Mouse (Mus musculus): Measurements from ENCODE around the gene Lgals3. TPM values are rescaled to one million over a fixed set of nuclear protein-coding genes. Genes with fewer than 3 reads are reported as not detected.

Gene Lgals3
- polyA plus RNA-seq, 1 experiment = 2.5 TPM

GRCm38 (mm10) chr14:47371689-47372088 lies 4.1 kb downstream of the Lgals3 start:
- DNase-seq (ENCODE audit: low read depth) = no peak
- TF ChIP-seq CTCF (IDR thresholded peaks at IDR 0.05; ENCODE audit: borderline replicate concordance, extremely low read depth, insufficient read depth, insufficient read length) (no peak), POLR2A (IDR thresholded peaks at IDR 0.05; ENCODE audit: borderline replicate concordance, extremely low read depth, insufficient read depth, insufficient read length, poor library complexity, severe bottlenecking) (no peak)

- no peak for DNase-seq (ENCODE audit: low read depth)
These were observed 6.5 kb downstream of the Lgals3 start for GRCm38 (mm10) chr14:47373728-47374678.

GRCm38 (mm10) chr14:47376526-47376925 lies 9.0 kb downstream of the Lgals3 start:
- DNase-seq (ENCODE audit: low read depth) = no peak
- TF ChIP-seq POLR2A (IDR thresholded peaks at IDR 0.05; ENCODE audit: borderline replicate concordance, extremely low read depth, insufficient read depth, insufficient read length, poor library complexity, severe bottlenecking) (no peak), CTCF (IDR thresholded peaks at IDR 0.05; ENCODE audit: borderline replicate concordance, extremely low read depth, insufficient read depth, insufficient read length) (no peak)

More at GRCm38 (mm10) chr14:47373728-47374678, 6.5 kb downstream of the Lgals3 start:
- TF ChIP-seq POLR2A (IDR thresholded peaks at IDR 0.05; ENCODE audit: borderline replicate concordance, extremely low read depth, insufficient read depth, insufficient read length, poor library complexity, severe bottlenecking) (no peak), CTCF (IDR thresholded peaks at IDR 0.05; ENCODE audit: borderline replicate concordance, extremely low read depth, insufficient read depth, insufficient read length) (no peak)

DNA sequence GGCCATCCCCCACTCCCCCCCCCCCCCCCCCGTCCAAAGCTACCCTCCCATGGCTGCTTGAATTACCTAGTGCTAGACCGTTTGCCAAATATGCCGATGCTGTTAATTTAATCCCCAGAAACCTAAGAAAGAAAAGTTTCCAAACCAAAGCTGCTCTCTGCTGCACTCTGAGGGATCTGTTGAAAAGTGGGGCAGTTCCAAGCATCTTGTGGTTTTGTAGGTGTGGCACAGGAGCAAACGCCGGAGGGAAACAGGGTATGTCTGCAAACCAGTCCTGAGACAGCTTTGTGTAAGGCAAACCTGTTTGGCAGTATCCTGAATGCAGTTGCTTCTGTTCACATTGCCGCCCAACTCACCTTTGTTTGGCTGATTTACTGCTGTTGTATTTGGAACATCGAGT lies 10.8 kb downstream of the Lgals3 start:
- DNase-seq (ENCODE audit: low read depth) = no peak
- TF ChIP-seq CTCF (IDR thresholded peaks at IDR 0.05; ENCODE audit: borderline replicate concordance, extremely low read depth, insufficient read depth, insufficient read length) (no peak), POLR2A (IDR thresholded peaks at IDR 0.05; ENCODE audit: borderline replicate concordance, extremely low read depth, insufficient read depth, insufficient read length, poor library complexity, severe bottlenecking) (no peak)

DNA sequence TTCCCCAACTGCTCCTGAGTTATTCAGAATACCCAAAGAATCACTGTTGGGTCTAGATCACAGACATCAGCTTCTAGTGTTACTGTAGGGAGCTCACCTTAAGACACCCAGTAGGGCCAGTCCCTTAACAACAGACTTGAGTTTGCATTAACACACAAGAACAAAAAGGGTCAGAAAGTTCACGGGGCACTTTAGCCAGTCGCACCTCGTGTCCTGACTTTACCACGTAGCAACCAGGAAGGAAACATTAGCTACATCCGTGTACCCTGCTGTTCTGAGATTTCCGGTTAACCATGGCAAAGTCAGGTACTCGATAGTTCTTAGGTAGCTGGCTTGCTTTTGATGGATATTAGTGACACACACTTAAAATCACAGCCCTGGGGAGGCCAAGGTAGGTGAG lies 16.4 kb downstream of the Lgals3 start:
- no peak for TF ChIP-seq CTCF (IDR thresholded peaks at IDR 0.05; ENCODE audit: borderline replicate concordance, extremely low read depth, insufficient read depth, insufficient read length)
- TF ChIP-seq POLR2A (IDR thresholded peaks at IDR 0.05; ENCODE audit: borderline replicate concordance, extremely low read depth, insufficient read depth, insufficient read length, poor library complexity, severe bottlenecking) = no peak

DNA sequence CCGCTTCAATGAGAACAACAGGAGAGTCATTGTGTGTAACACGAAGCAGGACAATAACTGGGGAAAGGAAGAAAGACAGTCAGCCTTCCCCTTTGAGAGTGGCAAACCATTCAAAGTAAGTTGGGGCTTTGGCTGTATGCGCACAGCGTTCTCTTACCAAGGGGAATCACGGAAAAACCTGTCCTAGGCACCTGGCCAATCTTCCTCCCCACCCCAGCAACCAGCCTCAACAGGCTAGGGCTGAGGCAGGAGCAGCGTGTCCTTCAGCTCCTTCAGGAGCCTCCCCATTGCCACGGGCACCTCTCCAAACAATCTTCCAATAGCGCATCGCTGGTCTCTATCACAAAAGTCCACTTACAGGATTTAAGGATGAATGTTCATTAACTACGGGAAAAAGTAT lies 17.1 kb downstream of the Lgals3 start:
- no peak for DNase-seq (ENCODE audit: low read depth)
- no peak for TF ChIP-seq POLR2A (IDR thresholded peaks at IDR 0.05; ENCODE audit: borderline replicate concordance, extremely low read depth, insufficient read depth, insufficient read length, poor library complexity, severe bottlenecking)
- TF ChIP-seq CTCF (IDR thresholded peaks at IDR 0.05; ENCODE audit: borderline replicate concordance, extremely low read depth, insufficient read depth, insufficient read length) = no peak

More for the DNA sequence above, 16.4 kb downstream of the Lgals3 start:
- DNase-seq (ENCODE audit: low read depth) = no peak

DNA sequence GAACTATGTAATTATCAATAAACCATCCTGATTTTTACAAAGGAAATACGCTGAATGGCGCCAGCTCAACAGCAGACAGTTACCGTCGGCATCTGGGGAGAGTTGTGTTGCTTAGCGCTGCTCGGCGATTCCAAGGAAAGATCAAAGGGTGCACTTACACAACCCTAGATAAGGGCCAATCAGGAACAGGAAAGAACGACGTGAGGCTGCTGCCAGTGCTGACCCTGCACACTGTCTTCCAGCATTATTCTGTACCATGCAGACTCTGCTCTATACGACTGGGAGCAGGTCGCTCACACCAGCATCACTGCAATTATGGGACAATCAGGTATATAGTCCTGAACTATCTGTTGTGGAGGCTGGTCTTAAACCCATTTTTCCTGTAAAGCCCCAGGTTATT lies 18.6 kb downstream of the Lgals3 start:
- no peak for DNase-seq (ENCODE audit: low read depth)
- no peak for TF ChIP-seq POLR2A (IDR thresholded peaks at IDR 0.05; ENCODE audit: borderline replicate concordance, extremely low read depth, insufficient read depth, insufficient read length, poor library complexity, severe bottlenecking)
- no peak for TF ChIP-seq CTCF (IDR thresholded peaks at IDR 0.05; ENCODE audit: borderline replicate concordance, extremely low read depth, insufficient read depth, insufficient read length)

DNA sequence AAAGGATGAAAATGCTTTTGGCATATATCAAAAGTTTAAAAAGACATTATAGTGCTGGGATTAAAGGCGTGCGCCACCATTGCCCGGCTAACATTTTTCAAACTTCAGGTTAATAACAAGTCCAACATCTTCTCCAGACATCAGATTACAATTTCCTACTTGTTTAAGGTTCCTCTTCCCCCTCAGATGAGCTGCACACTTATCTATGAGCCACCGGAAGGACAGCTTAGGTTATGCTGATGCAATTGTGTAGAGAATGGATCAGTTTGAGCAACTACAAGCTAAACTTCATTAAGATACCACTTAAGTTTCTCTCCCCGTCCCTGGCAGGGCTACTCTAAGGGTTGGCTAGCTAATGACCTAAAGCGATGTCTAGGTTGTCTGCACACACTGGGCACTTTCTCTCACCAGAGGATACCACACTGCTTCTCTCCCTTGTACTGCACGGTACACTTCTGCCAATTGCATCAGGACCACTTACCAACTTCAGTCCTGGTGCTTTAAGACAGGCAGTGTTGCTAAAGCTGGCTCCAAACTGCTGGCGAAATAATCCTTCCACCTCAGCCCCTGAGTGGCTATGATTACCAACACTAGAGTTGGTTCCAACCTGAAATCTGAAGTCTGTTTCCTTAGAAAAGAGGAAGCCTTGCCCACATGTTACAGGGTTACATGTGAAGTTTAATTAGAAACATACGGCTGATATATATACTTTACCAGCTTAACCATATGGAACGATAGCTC lies 26.0 kb downstream of the Lgals3 start:
- TF ChIP-seq POLR2A (IDR thresholded peaks at IDR 0.05; ENCODE audit: borderline replicate concordance, extremely low read depth, insufficient read depth, insufficient read length, poor library complexity, severe bottlenecking) (no peak), CTCF (IDR thresholded peaks at IDR 0.05; ENCODE audit: borderline replicate concordance, extremely low read depth, insufficient read depth, insufficient read length) (no peak)
- DNase-seq (ENCODE audit: low read depth) = no peak

DNA sequence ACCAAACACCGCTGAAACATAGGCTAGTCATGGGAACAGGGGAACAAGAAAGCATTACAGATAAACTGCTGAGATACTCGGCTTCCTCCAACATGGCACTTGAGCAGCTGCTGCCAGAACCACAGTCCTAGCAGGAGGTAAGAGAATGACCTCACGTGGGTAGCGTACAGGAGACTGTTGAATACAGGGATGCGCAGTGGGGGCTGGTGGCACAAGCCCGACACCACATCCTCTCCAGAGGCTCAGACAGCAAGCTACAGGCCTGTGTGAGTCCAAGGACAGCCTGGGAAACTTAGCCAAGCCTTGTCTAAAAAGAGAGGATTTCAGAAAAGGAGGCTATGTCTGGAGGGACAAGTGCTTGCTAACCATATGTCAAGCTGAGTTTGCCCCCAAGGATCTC lies 27.5 kb downstream of the Lgals3 start:
- DNase-seq (ENCODE audit: low read depth) = no peak
- TF ChIP-seq POLR2A (IDR thresholded peaks at IDR 0.05; ENCODE audit: borderline replicate concordance, extremely low read depth, insufficient read depth, insufficient read length, poor library complexity, severe bottlenecking) (no peak), CTCF (IDR thresholded peaks at IDR 0.05; ENCODE audit: borderline replicate concordance, extremely low read depth, insufficient read depth, insufficient read length) (no peak)

DNA sequence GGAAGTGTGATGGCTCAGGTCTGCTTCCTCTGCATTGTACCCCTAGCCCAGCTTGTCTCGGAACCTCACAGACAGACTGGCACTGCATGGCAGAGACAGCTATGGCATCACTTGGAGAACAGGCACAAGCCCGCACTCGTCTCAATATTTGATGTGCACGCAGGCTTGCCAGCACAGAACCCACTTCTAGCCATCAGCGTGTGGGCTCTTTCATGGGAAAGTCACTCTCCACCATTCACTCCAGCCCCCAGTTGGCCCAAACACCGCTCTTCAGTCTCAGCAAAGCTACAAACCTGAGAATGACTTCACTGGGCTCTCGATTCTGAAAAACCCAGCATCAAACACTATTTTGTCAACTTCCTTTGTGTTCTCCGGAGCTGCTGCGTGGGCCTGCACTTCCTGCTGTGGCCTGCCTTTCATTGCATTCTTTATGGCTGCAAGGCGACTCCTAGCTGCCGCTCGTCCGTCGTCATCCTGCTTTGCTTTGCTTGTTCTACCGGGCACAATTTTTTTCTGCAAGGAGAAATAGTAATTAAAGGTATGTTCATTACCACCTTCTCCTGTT lies 28.0 kb downstream of the Lgals3 start:
- DNase-seq (ENCODE audit: low read depth) = peak; percentile 46
- TF ChIP-seq CTCF (IDR thresholded peaks at IDR 0.05; ENCODE audit: borderline replicate concordance, extremely low read depth, insufficient read depth, insufficient read length) = no peak
- TF ChIP-seq POLR2A (IDR thresholded peaks at IDR 0.05; ENCODE audit: borderline replicate concordance, extremely low read depth, insufficient read depth, insufficient read length, poor library complexity, severe bottlenecking) = no peak

GRCm38 (mm10) chr14:47396165-47396652 lies 28.7 kb downstream of the Lgals3 start:
- TF ChIP-seq POLR2A (IDR thresholded peaks at IDR 0.05; ENCODE audit: borderline replicate concordance, extremely low read depth, insufficient read depth, insufficient read length, poor library complexity, severe bottlenecking) (no peak), CTCF (IDR thresholded peaks at IDR 0.05; ENCODE audit: borderline replicate concordance, extremely low read depth, insufficient read depth, insufficient read length) (peak; percentile 55; the same call in 1 of the 2 replicates)
- peak; percentile 60 for DNase-seq (ENCODE audit: low read depth)

All from brain, embryonic 14.5 days (tissue).